Mouse (Mus musculus) monocyte, adult 2 months (primary cell): ENCODE measurements around the gene Olfr1357.

Source experiments
- DNase-seq, 2 experiments: peaks; one replicate each; pipeline ENCODE4 v3.0.0; 2022; ENCODE audit warnings: low spot score in 2 of 2, low read depth in 1 of 2

The Olfr1357 gene

DNA sequence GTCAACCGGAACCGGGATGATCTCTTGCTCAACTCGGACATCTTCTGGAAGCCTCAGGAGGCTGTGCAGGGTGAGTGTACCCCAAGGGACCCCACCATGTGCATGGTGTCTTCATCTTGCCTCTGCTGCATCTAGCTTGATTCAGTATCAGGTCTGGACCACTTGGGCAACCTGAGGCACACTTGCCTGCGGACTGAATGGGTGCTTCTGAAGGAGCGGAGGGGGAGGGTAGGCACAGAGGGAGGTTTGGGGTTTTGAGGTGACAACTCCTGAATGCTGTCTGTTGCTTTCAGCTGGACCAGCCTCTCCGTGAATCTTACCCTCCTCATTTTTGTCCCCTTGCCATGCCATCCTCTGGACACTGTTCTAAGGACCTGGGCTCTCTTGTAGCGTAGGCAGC, 36.8 kb downstream of the Olfr1357 start:
- DNase-seq, result no peak

DNA sequence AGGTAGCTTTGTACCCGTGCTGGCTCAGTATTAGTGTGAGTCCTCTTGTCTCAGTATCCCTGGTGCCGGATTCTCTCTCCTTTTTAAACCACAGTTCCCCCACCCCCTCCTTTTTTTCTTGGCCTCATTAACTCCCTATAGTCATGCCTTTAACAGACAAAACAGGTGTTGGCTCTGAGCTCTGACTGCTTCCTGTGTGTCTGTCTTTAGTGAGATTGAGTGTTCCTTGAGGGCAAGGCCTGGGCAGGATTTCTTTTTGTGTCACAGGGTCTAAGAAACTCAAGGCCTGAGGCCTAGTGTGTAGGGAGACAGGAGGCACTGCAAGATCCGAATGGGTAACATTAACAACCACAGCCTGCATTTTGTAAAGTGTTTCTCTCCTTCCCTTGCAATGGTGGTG, 39.7 kb downstream of the Olfr1357 start:
- no peak for DNase-seq

DNA sequence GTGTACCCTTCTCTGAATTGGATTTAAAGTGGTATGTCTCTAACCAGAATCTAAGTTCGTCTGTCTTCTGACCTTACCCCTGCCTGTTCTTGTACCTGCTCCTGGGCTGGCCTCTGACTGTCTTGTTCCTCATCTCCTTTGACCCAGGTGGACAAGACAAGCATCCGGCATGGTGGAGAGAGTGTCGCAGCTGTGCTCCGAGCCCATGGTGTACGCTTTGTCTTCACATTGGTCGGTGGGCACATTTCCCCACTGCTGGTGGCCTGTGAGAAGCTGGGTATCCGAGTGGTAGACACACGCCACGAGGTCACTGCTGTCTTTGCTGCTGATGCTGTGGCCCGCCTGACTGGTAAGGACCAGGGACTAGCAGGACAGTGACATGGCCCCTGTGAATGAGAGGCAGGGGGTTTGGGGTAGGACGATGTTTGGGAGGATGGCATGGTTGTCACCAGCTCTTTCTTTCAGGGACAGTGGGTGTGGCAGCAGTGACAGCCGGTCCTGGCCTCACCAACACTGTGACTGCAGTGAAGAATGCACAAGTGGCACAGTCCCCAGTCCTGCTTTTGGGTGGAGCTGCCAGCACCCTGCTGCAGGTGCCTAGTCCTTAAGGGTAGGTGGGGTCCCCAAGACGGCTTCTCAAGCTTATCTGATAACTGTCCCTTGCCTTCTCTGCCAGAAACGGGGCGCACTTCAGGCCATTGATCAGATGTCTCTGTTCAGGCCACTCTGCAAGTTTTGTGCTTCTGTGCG, 41.3 kb downstream of the Olfr1357 start:
- DNase-seq, result no peak

DNA sequence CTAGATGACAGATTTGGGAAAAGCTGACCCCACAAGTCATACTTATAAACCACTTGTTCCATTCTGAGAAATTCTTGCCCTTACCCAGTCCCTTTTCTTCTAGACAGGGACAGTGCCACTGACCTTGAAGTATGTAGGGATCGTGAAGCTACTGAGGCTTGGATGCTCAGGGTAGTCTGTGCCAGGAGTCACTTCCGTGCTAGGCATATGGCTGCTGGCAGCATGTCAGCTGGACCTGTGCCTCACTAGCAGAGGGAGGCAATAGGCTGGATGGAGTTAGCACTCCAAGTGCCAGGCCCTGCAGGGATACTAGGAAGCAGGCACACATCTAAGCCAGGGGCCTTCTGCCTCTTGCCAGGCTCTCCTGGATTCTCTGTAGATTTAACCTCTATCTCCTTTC, 42.2 kb downstream of the Olfr1357 start:
- no peak for DNase-seq

DNA sequence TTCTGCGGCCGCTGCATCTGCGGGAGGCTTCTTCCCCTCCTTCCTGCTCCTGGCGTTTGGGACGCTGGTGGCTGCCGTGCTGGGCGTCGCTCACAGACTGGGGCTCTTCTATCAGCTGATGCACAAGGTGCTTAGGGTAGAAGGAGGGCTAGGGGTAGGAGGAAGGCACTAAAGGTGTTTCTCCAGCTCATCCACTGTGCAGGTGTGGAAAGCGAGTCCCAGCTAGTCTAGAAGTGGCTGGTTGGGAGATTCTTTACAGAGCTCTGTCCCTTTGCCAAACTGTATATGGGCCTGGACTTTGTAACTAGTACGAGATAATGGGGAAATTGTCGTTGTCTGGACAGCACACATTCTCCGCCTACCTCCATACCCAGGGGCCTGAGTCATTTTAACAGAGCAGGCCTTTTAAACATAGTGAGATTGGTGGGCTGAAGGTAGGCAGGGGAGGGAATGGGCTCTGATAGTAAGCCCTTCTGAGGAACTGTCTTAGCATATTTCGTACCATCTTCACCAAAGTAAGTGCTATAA, 42.7 kb downstream of the Olfr1357 start:
- DNase-seq, result no peak

DNA sequence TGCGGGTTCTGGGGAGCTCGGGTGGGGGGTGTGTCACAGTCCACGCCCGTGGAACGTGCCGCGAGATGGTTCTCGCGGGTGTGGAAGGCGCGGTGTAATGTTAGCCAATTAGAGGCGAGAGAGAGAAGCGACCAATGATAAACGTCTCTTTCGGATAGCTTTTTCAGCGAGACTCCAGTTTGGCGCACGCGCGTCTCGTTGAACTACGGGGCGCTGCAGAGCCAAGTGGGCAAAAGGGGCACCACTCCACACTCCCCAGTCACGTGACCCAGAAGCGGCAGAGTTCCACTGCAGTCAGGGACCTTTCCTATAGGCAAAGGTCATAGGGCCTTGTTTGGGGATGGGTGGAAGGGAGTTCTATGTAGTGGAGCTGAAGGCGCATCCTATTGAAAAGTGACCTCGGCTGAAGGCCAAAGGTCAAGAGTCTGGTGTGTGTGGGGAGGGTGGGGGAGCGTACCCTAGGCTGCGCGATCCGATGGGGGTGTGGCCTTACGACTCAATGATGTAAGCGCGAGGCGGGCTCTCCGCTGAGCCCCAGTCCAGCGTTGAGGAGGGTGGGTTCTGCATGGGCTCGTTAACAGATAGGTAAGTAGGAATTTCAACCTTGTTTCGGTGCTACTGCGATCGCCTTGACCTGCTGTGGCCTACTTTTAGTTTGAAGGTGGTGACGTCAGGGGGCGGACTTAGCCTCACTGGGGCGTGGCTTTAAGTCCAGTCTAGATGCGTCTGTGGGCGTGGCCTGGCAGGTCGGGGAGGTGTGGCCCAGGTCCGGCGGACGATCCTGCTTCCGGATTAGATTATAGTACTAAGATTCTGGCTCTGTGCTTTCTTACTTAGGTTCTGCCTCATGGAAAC, 43.4 kb downstream of the Olfr1357 start, which contains the start of gene Ilvbl:
TSS of gene Ilvbl (plus strand) at position 97 of the 855 bp plus-strand sequence.
- peak; percentile 78 to 93 for DNase-seq

DNA sequence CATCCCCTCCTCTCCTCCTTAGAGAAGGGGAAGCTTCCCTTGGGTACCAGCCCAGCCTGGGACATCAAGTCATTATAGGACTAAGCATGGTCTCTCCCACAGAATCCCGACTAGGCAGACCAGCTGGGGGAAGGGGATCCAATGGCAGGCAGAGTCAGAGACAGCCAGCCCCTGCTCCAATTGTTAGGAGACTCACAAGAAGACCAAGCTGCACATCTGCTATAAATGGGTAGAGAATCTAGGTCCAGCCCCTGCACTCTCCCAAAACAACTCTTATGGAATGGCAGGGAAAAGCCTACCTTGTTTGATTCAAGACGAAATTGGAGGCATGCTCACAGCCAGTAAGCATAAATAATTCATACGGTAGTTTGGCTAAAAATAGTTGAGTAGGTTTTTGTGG, 44.6 kb downstream of the Olfr1357 start:
- no peak for DNase-seq

DNA sequence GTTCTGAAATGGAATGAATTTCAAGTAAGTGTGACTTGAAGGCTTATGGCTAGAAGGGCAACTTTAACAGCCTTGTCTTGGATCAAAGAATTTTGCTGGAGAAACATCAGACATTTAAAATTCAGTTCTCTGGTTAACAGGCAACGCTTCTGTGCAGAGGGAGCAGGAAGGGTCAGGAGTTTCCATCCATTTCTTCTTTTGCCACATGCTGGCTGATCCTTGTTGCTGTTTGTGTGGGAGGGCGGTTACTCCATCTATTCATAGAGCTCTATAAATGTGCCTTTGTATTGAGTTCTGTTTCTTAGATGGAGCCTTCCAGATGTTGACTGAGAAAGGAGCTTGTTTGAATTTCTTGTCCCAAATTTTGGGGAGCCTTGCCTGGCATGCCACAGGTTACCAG, 47.0 kb downstream of the Olfr1357 start:
- no peak for DNase-seq

DNA sequence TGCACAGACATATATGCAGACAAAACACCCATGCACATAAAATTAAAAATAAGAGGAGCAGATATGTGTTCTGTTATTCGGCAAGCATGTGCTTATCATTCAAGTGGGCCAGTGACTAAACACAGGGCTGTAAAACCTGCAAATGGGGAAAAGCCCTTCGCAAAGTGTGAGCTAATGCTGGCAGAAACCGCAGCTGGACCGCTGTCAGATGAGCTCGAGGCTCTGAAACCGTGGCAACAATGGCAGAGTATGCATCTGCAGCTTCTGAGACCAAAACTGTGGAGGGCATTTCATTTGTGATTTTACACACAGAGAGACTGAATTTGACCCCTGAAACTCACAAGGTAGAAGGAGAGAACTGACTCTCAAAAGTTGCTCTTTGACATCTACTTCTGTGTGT, 47.5 kb downstream of the Olfr1357 start:
- DNase-seq, result no peak

DNA sequence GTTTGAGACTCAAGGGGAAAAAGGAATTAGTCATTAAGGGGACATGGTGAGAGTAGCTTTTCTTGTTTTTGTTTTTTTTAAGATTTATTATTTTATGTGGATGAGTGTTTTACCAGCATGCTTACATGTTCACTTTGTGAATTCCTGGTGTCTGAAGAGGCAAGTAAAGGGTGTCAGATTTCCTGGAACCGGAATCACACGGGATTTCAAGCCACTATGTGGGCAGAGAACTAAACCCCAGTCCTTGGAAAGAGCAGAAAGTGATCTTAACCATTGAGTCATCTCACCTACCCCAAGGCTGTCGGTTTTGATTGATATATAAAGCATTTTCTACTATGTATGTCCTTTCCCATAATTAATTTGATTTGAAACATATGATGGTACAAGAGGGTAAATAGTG, 48.2 kb downstream of the Olfr1357 start:
- DNase-seq, result no peak

DNA sequence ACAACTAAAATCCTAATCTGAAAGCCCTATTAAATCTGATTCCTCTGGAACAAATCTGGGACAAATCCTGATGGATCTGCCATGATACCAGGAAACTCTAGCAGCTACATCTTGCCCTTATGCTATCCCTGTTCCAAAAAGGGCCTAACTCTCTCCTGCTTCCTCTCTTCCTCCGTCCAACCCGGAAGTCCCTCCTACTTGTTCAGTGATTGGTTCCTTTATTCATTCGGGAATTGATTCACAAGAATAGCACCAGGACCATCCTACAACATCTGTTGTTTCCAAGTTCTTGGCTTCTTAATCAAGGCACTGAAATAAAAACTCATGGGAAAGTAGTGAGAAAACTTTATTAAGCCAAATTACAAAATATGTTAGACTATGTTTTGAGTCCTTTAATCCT, 48.7 kb downstream of the Olfr1357 start:
- DNase-seq, result no peak

DNA sequence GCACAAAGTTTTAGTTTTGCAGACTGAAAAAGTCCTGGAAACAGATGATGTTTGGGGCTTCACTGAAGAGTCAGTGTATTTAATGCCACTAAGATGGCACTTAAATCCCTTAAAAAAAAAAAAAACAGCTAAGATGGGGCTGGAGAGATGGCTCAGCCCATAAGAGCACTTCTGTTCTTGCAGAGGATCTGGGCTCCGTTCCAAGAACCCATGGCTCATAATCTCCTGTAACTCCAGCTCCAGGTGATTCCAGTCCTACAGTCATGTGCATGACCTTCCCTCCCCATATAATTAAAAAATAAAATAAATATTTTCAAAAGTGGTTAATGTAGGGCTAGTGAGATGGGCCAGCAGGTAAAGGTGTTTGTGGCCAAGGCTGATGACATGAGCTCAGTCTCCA, 52.8 kb downstream of the Olfr1357 start:
- no peak for DNase-seq
